Mouse (Mus musculus) MEL (cell line): ENCODE measurements around the gene Pdrg1. TPM values are rescaled to one million over a fixed set of nuclear protein-coding genes. Genes with fewer than 3 reads are reported as not detected.

Experiments
- DNase-seq: peaks from one replicate; pipeline ENCODE4 v3.0.0; 2011; ENCODE audit warnings: low read depth, low spot score
- H3K27ac ChIP-seq: 2 replicates; pipeline ENCODE4 v1.5.1; 2012; ENCODE audit warnings: low read depth, mild to moderate bottlenecking, control low read depth, low read length, moderate library complexity; ENCODE audit not compliant: control insufficient read depth
- H3K27me3 ChIP-seq, 2 experiments: fragments of 150-350 bp in 1 of 2; sonication (generic) in 1 of 2; 2 replicates each; pipeline ENCODE4 v1.6.1; 2012; ENCODE audit warnings: low read length in 2 of 2, mild to moderate bottlenecking in 2 of 2, improper control_type of control experiment in 1 of 2, moderate library complexity in 1 of 2; ENCODE audit not compliant: insufficient read depth in 2 of 2, control insufficient read depth in 1 of 2
- H3K36me3 ChIP-seq, 2 experiments: 2 replicates each; pipeline ENCODE4 v1.6.1; 2012 to 2014; ENCODE audit warnings: low read length in 2 of 2, improper control_type of control experiment in 1 of 2, inconsistent platforms in 1 of 2, mild to moderate bottlenecking in 1 of 2; ENCODE audit not compliant: insufficient read depth in 2 of 2, control insufficient read depth in 1 of 2
- H3K4me1 ChIP-seq, 2 experiments: fragments of 150-350 bp in 1 of 2; sonication (generic) in 1 of 2; 2 replicates each; pipeline ENCODE4 v1.6.1; 2012; ENCODE audit warnings: low read length in 2 of 2, improper control_type of control experiment in 1 of 2, mild to moderate bottlenecking in 1 of 2; ENCODE audit not compliant: insufficient read depth in 2 of 2, control insufficient read depth in 1 of 2
- H3K4me3 ChIP-seq, 2 experiments: fragments of 150-350 bp in 1 of 2; sonication (generic) in 1 of 2; 2 replicates each; pipeline ENCODE4 v1.5.1; 2012; ENCODE audit warnings: low read depth in 2 of 2, low read length in 2 of 2, mild to moderate bottlenecking in 2 of 2, moderate library complexity in 2 of 2, control low read depth in 1 of 2, improper control_type of control experiment in 1 of 2; ENCODE audit not compliant: control insufficient read depth in 1 of 2, insufficient read depth in 1 of 2
- H3K79me2 ChIP-seq: 2 replicates; pipeline ENCODE4 v1.6.1; 2012; ENCODE audit warnings: mild to moderate bottlenecking, low read length, moderate library complexity; ENCODE audit not compliant: control insufficient read depth, poor library complexity, insufficient read depth
- H3K9ac ChIP-seq: 2 replicates; pipeline ENCODE4 v1.6.1; 2012; ENCODE audit warnings: low read depth, mild to moderate bottlenecking, control low read depth, low read length, moderate library complexity; ENCODE audit not compliant: control insufficient read depth, poor library complexity, severe bottlenecking
- H3K9me3 ChIP-seq: fragments of 150-350 bp; sonication (generic); replicated peaks from 2 replicates; pipeline ENCODE4 v1.6.1; 2012; ENCODE audit warnings: mild to moderate bottlenecking, low read length, improper control_type of control experiment, moderate library complexity; ENCODE audit not compliant: insufficient read depth
- CHD1 ChIP-seq: IDR thresholded peaks from 2 replicates; pipeline ENCODE4 v1.6.1; 2012; ENCODE audit warnings: low read depth, mild to moderate bottlenecking, inconsistent platforms, low read length, improper control_type of control experiment
- EP300 ChIP-seq, 2 experiments: IDR thresholded peaks; 2 replicates each; pipeline ENCODE4 v1.6.1; 2011; ENCODE audit warnings: improper control_type of control experiment in 2 of 2, low read length in 2 of 2, low read depth in 1 of 2, mild to moderate bottlenecking in 1 of 2
- ETS1 ChIP-seq: IDR thresholded peaks from 2 replicates; pipeline ENCODE4 v1.6.1; 2012; ENCODE audit warnings: low read depth, mild to moderate bottlenecking, inconsistent platforms, low read length, improper control_type of control experiment, moderate library complexity
- GATA1 ChIP-seq: IDR thresholded peaks from 2 replicates; pipeline ENCODE4 v1.6.1; 2011; ENCODE audit warnings: low read depth, low read length, improper control_type of control experiment
- MYB ChIP-seq: IDR thresholded peaks from 2 replicates; pipeline ENCODE4 v1.6.1; 2011; ENCODE audit warnings: mild to moderate bottlenecking, low read depth, low read length, improper control_type of control experiment
- NELFE ChIP-seq: IDR thresholded peaks from 2 replicates; pipeline ENCODE4 v1.6.1; 2011; ENCODE audit warnings: low read depth, low read length, improper control_type of control experiment
- POLR2A ChIP-seq, 2 experiments: IDR thresholded peaks; 2 replicates each; pipeline ENCODE4 v1.6.1; 2011 to 2012; ENCODE audit warnings: low read length in 2 of 2, mild to moderate bottlenecking in 2 of 2, control low read depth in 1 of 2, improper control_type of control experiment in 1 of 2, low read depth in 1 of 2, moderate library complexity in 1 of 2; ENCODE audit not compliant: control insufficient read depth in 1 of 2, insufficient read depth in 1 of 2, poor library complexity in 1 of 2
- POLR2AphosphoS2 ChIP-seq: IDR thresholded peaks from 2 replicates; pipeline ENCODE4 v1.6.1; 2011; ENCODE audit warnings: low read length, improper control_type of control experiment
- SMC3 ChIP-seq: IDR thresholded peaks from 2 replicates; pipeline ENCODE4 v1.6.1; 2011; ENCODE audit warnings: low read depth, low read length, improper control_type of control experiment
- TAL1 ChIP-seq: IDR thresholded peaks from 2 replicates; pipeline ENCODE4 v1.6.1; 2012; ENCODE audit warnings: mild to moderate bottlenecking, inconsistent platforms, low read length, moderate library complexity, mixed read lengths
- TBP ChIP-seq: IDR thresholded peaks from 2 replicates; pipeline ENCODE4 v1.8.0; 2011; ENCODE audit warnings: low read depth, low read length, improper control_type of control experiment
- UBTF ChIP-seq: IDR thresholded peaks from 2 replicates; pipeline ENCODE4 v1.6.1; 2012; ENCODE audit warnings: low read depth, mild to moderate bottlenecking, inconsistent platforms, low read length, improper control_type of control experiment, moderate library complexity, borderline replicate concordance; ENCODE audit not compliant: insufficient read depth
- USF1 ChIP-seq: IDR thresholded peaks from 2 replicates; pipeline ENCODE4 v1.6.1; 2014; ENCODE audit warnings: low read depth, mild to moderate bottlenecking, inconsistent platforms, low read length, improper control_type of control experiment, moderate library complexity
- ZKSCAN1 ChIP-seq: IDR thresholded peaks from 2 replicates; pipeline ENCODE4 v1.6.1; 2012; ENCODE audit warnings: low read depth, mild to moderate bottlenecking, inconsistent platforms, low read length, improper control_type of control experiment, moderate library complexity
- ZNF384 ChIP-seq: IDR thresholded peaks from 2 replicates; pipeline ENCODE4 v1.6.1; 2012; ENCODE audit warnings: low read depth, mild to moderate bottlenecking, inconsistent platforms, low read length, improper control_type of control experiment
- polyA plus RNA-seq, 2 experiments: library from polyadenylated mRNA; stranded (reverse) in 1 of 2; unstranded in 1 of 2; fragments of >175 nt in 1 of 2; fragments of >200 nt in 1 of 2; gene quantifications; 2 replicates each; pipeline versions ENCODE4 v1.2.1 to v1.2.4; 2012; ENCODE audit warnings: low replicate concordance in 2 of 2, low read depth in 1 of 2; ENCODE audit not compliant: insufficient read length in 2 of 2, insufficient read depth in 1 of 2, missing spikeins in 1 of 2
- total RNA-seq: library from RNA; depleted of rRNA; stranded (reverse); fragments of 300-350 nt; gene quantifications from 2 replicates; pipeline ENCODE4 v1.2.3, GENCODE M21; 2012

Pdrg1 gene
- total and polyA plus RNA-seq, 3 experiments, result 62.2 to 67.2 TPM; not detected in 1

- TF ChIP-seq TBP, result peak; percentile 74
- TF ChIP-seq TAL1, result no peak
- TF ChIP-seq CHD1, result no peak
- no peak for TF ChIP-seq MYB
- TF ChIP-seq EP300 (IDR thresholded peaks at IDR 0.05; ENCODE audit: low read depth in 1 of 2, low read length in 2 of 2), result no peak
- TF ChIP-seq, all 39 proteins: peak for 21
These were observed at the start of gene Pdrg1 (continued) for GRCm38 (mm10) chr2:153014758-153015593.

DNA sequence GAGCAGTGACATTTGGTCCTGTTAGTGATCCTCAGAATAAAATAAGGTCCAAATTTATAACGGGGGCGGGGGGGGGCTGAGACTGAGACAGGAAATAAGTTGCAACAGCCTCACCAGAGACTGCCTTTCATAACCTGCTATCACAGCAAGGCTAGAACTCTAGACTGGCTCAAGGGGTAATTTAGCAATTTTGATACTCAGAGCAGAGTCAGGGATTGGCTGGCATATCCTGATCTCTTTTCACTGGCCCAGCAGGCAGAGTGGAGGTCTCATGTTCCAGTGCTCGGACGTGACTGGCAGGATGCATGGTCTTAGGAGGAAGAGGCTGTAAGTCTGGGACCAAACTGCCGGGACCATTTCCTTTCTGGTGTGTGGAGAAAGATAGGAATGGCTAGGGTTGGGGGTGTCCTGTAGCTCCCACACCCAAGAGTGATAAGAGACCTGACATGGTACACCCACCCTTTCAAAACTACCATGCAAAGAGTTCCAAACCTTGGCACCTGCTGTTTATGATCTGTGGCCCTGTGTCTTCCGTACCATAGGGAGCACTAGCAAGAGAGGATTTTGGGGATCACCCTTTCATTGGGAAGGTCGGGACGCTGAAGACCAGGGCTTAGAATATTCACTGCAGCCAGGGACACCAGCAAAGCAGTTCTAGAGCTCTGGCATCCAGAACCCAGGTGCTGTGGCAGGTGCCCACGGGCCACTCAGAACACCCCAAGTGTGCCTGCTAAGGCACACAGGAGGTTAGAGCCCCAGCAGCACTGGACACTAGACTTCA lies 49.2 kb upstream of the Pdrg1 start:
- TF ChIP-seq TBP (no peak), POLR2A (IDR thresholded peaks at IDR 0.05; ENCODE audit: control insufficient read depth in 1 of 2, insufficient read depth in 1 of 2, low read depth in 1 of 2, low read length in 2 of 2, poor library complexity in 1 of 2) (no peak), ZNF384 (no peak), GATA1 (no peak), USF1 (no peak), UBTF (no peak), EP300 (IDR thresholded peaks at IDR 0.05; ENCODE audit: low read depth in 1 of 2, low read length in 2 of 2) (no peak)
- Histone ChIP-seq H3K9me3 (no peaks in the 10 kb centered on the region), H3K36me3 (no peaks in the 10 kb centered on the region; a peak in 1 of 4 replicates), H3K9ac (no peak overlapping the region), H3K79me2 (no peaks in the 10 kb centered on the region), H3K27me3 (peaks cover 4 to 14% of the 10 kb centered on the region in 2 experiments), H3K4me1 (peaks cover 0 to 13% of the 10 kb centered on the region in 2 experiments; a peak in 2 of 4 replicates), H3K4me3 (no peak overlapping the region), H3K27ac (no peak overlapping the region)
- no peak for DNase-seq

GRCm38 (mm10) chr2:153063394-153063793 lies 48.2 kb upstream of the Pdrg1 start:
- no peaks in the 10 kb centered on the region for H3K9me3 ChIP-seq
- no peak overlapping the region for H3K4me3 ChIP-seq
- no peaks in the 10 kb centered on the region; a peak in 1 of 4 replicates for H3K36me3 ChIP-seq
- TF ChIP-seq ETS1 (no peak), SMC3 (no peak), POLR2AphosphoS2 (no peak), ZKSCAN1 (no peak), NELFE (no peak)
- peaks cover 4 to 17% of the 10 kb centered on the region in 2 experiments for H3K27me3 ChIP-seq
- peaks cover 0 to 13% of the 10 kb centered on the region in 2 experiments; a peak in 2 of 4 replicates for H3K4me1 ChIP-seq
- H3K27ac ChIP-seq, result no peak overlapping the region
- H3K9ac ChIP-seq, result no peak overlapping the region
- DNase-seq, result no peak
- H3K79me2 ChIP-seq, result no peaks in the 10 kb centered on the region
